Mouse (Mus musculus) small intestine, adult 2 months (tissue): ENCODE measurements around the gene Actr3b.
"Not testable (repeated sequence)": the region's sequence is repeated elsewhere in the genome, so short reads cannot be mapped to it uniquely, and the experiment has no call there.

Experiments used
- CTCF ChIP-seq: fragments of 200-500 bp; IDR thresholded peaks from 2 replicates; pipeline ENCODE4 v1.5.1; 2012; ENCODE audit warnings: low read depth, mild to moderate bottlenecking, control low read depth, inconsistent platforms, low read length, moderate library complexity, mixed read lengths; ENCODE audit not compliant: insufficient replicate concordance, insufficient read length; ENCODE audit errors: extremely low read depth
- POLR2A ChIP-seq: fragments of 200-500 bp; IDR thresholded peaks from 2 replicates; pipeline ENCODE4 v1.6.1; 2012; ENCODE audit warnings: low read depth, mild to moderate bottlenecking, control low read depth, inconsistent platforms, low read length, moderate library complexity

- not testable (repeated sequence) for TF ChIP-seq CTCF, POLR2A
Observed at GRCm38 (mm10) chr5:25713001-25713706, 46.6 kb upstream of the Actr3b start.
